Mouse (Mus musculus) heart, embryonic 11.5 days (tissue): ENCODE measurements around the gene Nrtn. TPM values are rescaled to one million over a fixed set of nuclear protein-coding genes. Genes with fewer than 3 reads are reported as not detected.

Experiments
- polyA plus RNA-seq: library from polyadenylated mRNA; unstranded; fragments of >200 nt; fragmentation: Nextera tagmentation; extraction: Ambion mirVana; gene quantifications from 2 replicates; pipeline ENCODE4 v1.2.1, GENCODE M21; 2014

Gene Nrtn
- polyA plus RNA-seq, 1 experiment from 2014 or later, result 5.2 TPM

Other genes starting within 250 kb of the Nrtn start
- gene Znrf4, start 245.1 kb downstream of the Nrtn start, polyA plus RNA-seq, result not detected in 2 replicates
- gene Gm20219, start 203.1 kb downstream of the Nrtn start, polyA plus RNA-seq, result 0.28 and 0.62 TPM in 2 replicates
- 47.7 and 48.0 TPM in 2 replicates for gene Safb2, start 172.9 kb downstream of the Nrtn start, polyA plus RNA-seq
- gene Safb, start 172.7 kb downstream of the Nrtn start, polyA plus RNA-seq, result 65.9 and 77.3 TPM in 2 replicates
- 284 and 290 TPM in 2 replicates for gene 2410015M20Rik, start 147.8 kb downstream of the Nrtn start, polyA plus RNA-seq
- gene Rpl36, start 144.1 kb downstream of the Nrtn start, polyA plus RNA-seq, result 1,303 and 1,414 TPM in 2 replicates
- 54.1 and 62.2 TPM in 2 replicates for gene Lonp1, start 130.6 kb downstream of the Nrtn start, polyA plus RNA-seq
- 0.20 and 0.42 TPM in 2 replicates for gene Catsperd, start 129.4 kb downstream of the Nrtn start, polyA plus RNA-seq
- 65.9 and 66.2 TPM in 2 replicates for gene Ranbp3, start 84.2 kb downstream of the Nrtn start, polyA plus RNA-seq
- 651 and 677 TPM in 2 replicates for gene Ndufa11, start 39.8 kb downstream of the Nrtn start, polyA plus RNA-seq
- 11.9 and 13.4 TPM in 2 replicates for gene Vmac, start 39.5 kb downstream of the Nrtn start, polyA plus RNA-seq
- 28.4 and 32.1 TPM in 2 replicates for gene Dus3l, start 7.2 kb upstream of the Nrtn start, polyA plus RNA-seq
- gene Prr22, start 12.7 kb upstream of the Nrtn start, polyA plus RNA-seq, result 0.97 and 1.0 TPM in 2 replicates
- gene Rfx2, start 73.5 kb upstream of the Nrtn start, polyA plus RNA-seq, result 3.2 and 3.3 TPM in 2 replicates
- not detected in 2 replicates for gene Acsbg2, start 116.9 kb upstream of the Nrtn start, polyA plus RNA-seq
- gene 1700061G19Rik, start 117.9 kb upstream of the Nrtn start, polyA plus RNA-seq, result 0.26 and 0.44 TPM in 2 replicates
- gene Mllt1, start 177.9 kb upstream of the Nrtn start, polyA plus RNA-seq, result 14.2 and 20.1 TPM in 2 replicates
- gene Acer1, start 224.6 kb upstream of the Nrtn start, polyA plus RNA-seq, result not detected in 2 replicates
- 124 and 130 TPM in 2 replicates for gene Clpp, start 232.8 kb upstream of the Nrtn start, polyA plus RNA-seq
- gene Alkbh7, start 239.8 kb upstream of the Nrtn start, polyA plus RNA-seq, result 49.4 and 50.8 TPM in 2 replicates
- gene Pspn, start 242.5 kb upstream of the Nrtn start, polyA plus RNA-seq, result 0.50 and 0.72 TPM in 2 replicates